Mouse (Mus musculus) limb, embryonic 12.5 days (tissue): Measurements from ENCODE around the gene Catsperz. TPM values are rescaled to one million over a fixed set of nuclear protein-coding genes. Genes with fewer than 3 reads are reported as not detected.
"Not testable (repeated sequence)": the region's sequence is repeated elsewhere in the genome, so short reads cannot be mapped to it uniquely, and the experiment has no call there.

ENCODE experiments used
- ATAC-seq: fragments of 200-750 bp; cut with Nextera tagmentation; 2 replicates; pipeline ENCODE4 v1.8.0; 2017; ENCODE audit warnings: low read depth, moderate TSS enrichment; ENCODE audit not compliant: insufficient number of reproducible peaks, insufficient read depth, low FRiP score, low TSS enrichment
- H3K27ac ChIP-seq: fragments of 300-500 bp; sonication (generic); 2 replicates; pipeline ENCODE4 v1.5.1; 2016; ENCODE audit warnings: mild to moderate bottlenecking, moderate library complexity
- H3K27me3 ChIP-seq: fragments of 300-500 bp; sonication (generic); 2 replicates; pipeline ENCODE4 v1.6.1; 2016; ENCODE audit warnings: mild to moderate bottlenecking, moderate library complexity
- H3K36me3 ChIP-seq: fragments of 300-500 bp; sonication (generic); 2 replicates; pipeline ENCODE4 v1.6.1; 2016; ENCODE audit warnings: mild to moderate bottlenecking, moderate library complexity
- H3K4me1 ChIP-seq: fragments of 300-500 bp; sonication (generic); replicated peaks from 2 replicates; pipeline ENCODE4 v1.6.1; 2016
- H3K4me2 ChIP-seq: fragments of 300-500 bp; sonication (generic); 2 replicates; pipeline ENCODE4 v1.6.1; 2016; ENCODE audit warnings: mild to moderate bottlenecking, moderate library complexity
- H3K4me3 ChIP-seq: fragments of 300-500 bp; sonication (generic); replicated peaks from 2 replicates; pipeline ENCODE4 v1.5.1; 2016; ENCODE audit warnings: mild to moderate bottlenecking
- H3K9ac ChIP-seq: fragments of 300-500 bp; sonication (generic); replicated peaks from 2 replicates; pipeline ENCODE4 v1.6.1; 2016; ENCODE audit warnings: mild to moderate bottlenecking, moderate library complexity
- H3K9me3 ChIP-seq: fragments of 300-500 bp; sonication (generic); 2 replicates; pipeline ENCODE4 v1.6.1; 2016; ENCODE audit warnings: mild to moderate bottlenecking, moderate library complexity
- WGBS: fragments of 180-500 bp; shearing (Covaris S2); methylation state at CpG from one replicate; pipeline ENCODE4 v1.1.7; 2016; 5-methylcytosine and 5-hydroxymethylcytosine counted together
- polyA plus RNA-seq: library from polyadenylated mRNA; unstranded; fragments of >200 nt; fragmentation: Nextera tagmentation; extraction: Ambion mirVana; gene quantifications from 2 replicates; pipeline ENCODE4 v1.2.1, GENCODE M21; 2016

The Catsperz gene
- polyA plus RNA-seq, 1 experiment from 2014 or later, result 1.0 TPM

GRCm38 (mm10) chr19:6903031-6903430, 22.1 kb downstream of the Catsperz start:
- ATAC-seq, result no peak
- H3K36me3 ChIP-seq, result peaks cover 33% of the 10 kb centered on the region
- H3K4me2 ChIP-seq, result no peak overlapping the region
- no peak overlapping the region for H3K4me3 ChIP-seq
- H3K9me3 ChIP-seq, result 0 out of 2 replicates have a peak, but pooled peaks cover 10% of the 10 kb centered on the region
- 71% methylated on average over 1 of the region's 1 CpGs for WGBS
- H3K27me3 ChIP-seq, result no peaks in the 10 kb centered on the region
- no peak overlapping the region for H3K27ac ChIP-seq
- peaks cover 2% of the 10 kb centered on the region for H3K4me1 ChIP-seq
- no peak overlapping the region for H3K9ac ChIP-seq

DNA sequence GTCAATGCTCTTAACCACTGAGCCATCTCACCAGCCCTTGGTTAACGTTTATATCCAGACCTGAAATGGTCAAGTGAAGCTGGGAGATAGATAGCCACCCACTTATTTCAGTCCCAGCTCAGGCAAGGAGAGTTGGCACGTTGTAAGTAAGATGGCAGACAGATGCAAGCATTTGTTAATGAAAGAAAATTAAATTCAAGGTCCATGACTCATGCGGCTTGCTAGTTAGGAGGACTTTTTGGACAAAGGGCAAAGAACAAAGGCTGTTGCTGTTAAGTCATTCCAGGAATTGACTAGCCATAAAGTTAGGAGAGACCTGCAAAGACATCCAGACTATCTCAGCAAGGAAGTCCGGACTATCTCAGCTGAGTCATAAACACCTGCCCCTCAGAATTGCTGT, 25.5 kb downstream of the Catsperz start:
- Histone ChIP-seq H3K27me3 (no peaks in the 10 kb centered on the region), H3K9me3 (peaks cover 18% of the 10 kb centered on the region), H3K27ac (no peak overlapping the region), H3K4me1 (no peaks in the 10 kb centered on the region), H3K4me2 (no peak overlapping the region), H3K36me3 (peaks cover 8% of the 10 kb centered on the region; the same call in 1 of the 2 replicates), H3K4me3 (no peak overlapping the region), H3K9ac (no peak overlapping the region)
- WGBS, result 84% methylated on average over 4 of the region's 4 CpGs
- no peak for ATAC-seq

DNA sequence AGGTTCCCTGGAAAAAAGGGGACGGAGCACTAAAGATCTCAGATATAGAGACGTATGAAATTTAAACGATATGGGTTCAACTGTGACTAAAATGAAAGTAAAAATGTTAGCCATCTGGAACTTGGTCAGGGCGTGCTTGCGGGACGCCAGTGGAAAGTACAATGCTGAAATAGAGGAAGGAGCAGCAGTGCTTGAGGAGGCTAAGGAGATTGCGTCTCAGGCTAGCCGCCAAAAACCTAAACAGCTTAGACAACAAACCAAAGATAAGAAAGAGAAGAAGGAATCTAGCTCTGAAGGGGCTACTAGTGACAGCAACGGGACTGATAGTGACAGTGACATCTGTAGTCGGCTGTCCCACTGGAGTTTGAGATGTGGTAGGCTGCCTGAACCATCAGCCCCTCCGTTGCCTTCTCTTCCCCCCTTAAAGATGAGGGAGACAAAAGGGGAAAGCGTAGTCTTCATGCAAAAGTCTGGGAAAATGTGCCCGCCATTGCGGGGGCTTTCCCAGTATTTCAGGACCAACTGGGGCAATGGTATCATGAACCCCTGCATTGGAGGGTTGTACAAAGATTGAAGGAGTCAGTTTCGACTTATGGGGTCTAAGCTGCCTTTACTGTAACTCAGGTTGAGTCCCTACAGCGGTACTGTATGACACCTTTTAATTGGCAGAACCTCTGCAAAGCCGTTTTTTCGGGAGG, 29.4 kb downstream of the Catsperz start:
- not testable (repeated sequence) for ATAC-seq, H3K27ac ChIP-seq, H3K27me3 ChIP-seq, H3K4me1 ChIP-seq, H3K4me2 ChIP-seq, H3K9ac ChIP-seq, H3K4me3 ChIP-seq, H3K36me3 ChIP-seq
- WGBS, result 92% methylated on average over 18 of the region's 18 CpGs
- H3K9me3 ChIP-seq, result peaks cover 18% of the 10 kb centered on the region

- Histone ChIP-seq H3K4me2 (no peak overlapping the region), H3K27me3 (no peaks in the 10 kb centered on the region), H3K9me3 (peaks cover 9% of the 10 kb centered on the region), H3K4me3 (no peak overlapping the region), H3K27ac (no peak overlapping the region), H3K9ac (no peak overlapping the region), H3K4me1 (no peaks in the 10 kb centered on the region), H3K36me3 (no peaks in the 10 kb centered on the region)
- ATAC-seq, result no peak
- 90% methylated on average over 14 of the region's 14 CpGs for WGBS
These were observed 31.3 kb downstream of the Catsperz start for GRCm38 (mm10) chr19:6893731-6894451.

GRCm38 (mm10) chr19:6892512-6892911, 32.7 kb downstream of the Catsperz start:
- 48% methylated on average over 4 of the region's 4 CpGs for WGBS

GRCm38 (mm10) chr19:6877965-6878364, 47.2 kb downstream of the Catsperz start:
- no peak overlapping the region for H3K9ac ChIP-seq
- no peak for ATAC-seq
- H3K27ac ChIP-seq, result no peak overlapping the region
- H3K4me1 ChIP-seq, result no peaks in the 10 kb centered on the region
- no peak overlapping the region for H3K4me3 ChIP-seq
- no peak overlapping the region for H3K4me2 ChIP-seq
- H3K9me3 ChIP-seq, result peaks cover 9% of the 10 kb centered on the region; the same call in 1 of the 2 replicates
- 85% methylated on average over 4 of the region's 4 CpGs for WGBS
- no peaks in the 10 kb centered on the region for H3K36me3 ChIP-seq
- no peaks in the 10 kb centered on the region for H3K27me3 ChIP-seq

More at GRCm38 (mm10) chr19:6892512-6892911, 32.7 kb downstream of the Catsperz start:
- H3K36me3 ChIP-seq, result no peaks in the 10 kb centered on the region
- no peaks in the 10 kb centered on the region for H3K27me3 ChIP-seq
- no peak overlapping the region for H3K9ac ChIP-seq
- no peak overlapping the region for H3K4me3 ChIP-seq
- no peak overlapping the region for H3K4me2 ChIP-seq
- no peaks in the 10 kb centered on the region for H3K4me1 ChIP-seq
- H3K9me3 ChIP-seq, result peaks cover 9% of the 10 kb centered on the region
- ATAC-seq, result no peak
- H3K27ac ChIP-seq, result no peak overlapping the region

DNA sequence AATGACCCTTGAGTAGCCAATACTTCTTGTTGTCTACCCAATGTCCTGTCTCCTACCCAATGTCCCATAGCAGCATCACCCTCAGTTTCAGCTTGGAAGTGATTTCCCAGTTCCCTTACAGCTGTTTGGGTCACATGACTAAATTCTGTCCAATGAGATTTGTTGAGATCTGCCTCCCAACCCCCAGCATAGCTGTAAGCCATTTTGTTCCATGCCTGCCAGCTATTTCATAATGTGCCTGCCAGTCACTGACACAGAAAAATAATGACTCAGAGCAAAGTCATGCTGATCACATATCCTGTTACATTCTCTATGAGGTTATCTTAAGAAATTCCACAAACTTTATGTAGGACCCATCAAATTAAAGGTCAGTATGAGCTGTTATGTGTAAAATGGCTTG, 48.4 kb downstream of the Catsperz start:
- Histone ChIP-seq H3K9me3 (peaks cover 9% of the 10 kb centered on the region; the same call in 1 of the 2 replicates), H3K9ac (no peak overlapping the region), H3K4me2 (no peak overlapping the region), H3K27me3 (no peaks in the 10 kb centered on the region), H3K36me3 (no peaks in the 10 kb centered on the region), H3K27ac (no peak overlapping the region), H3K4me3 (no peak overlapping the region), H3K4me1 (no peaks in the 10 kb centered on the region)
- ATAC-seq, result no peak

- Histone ChIP-seq H3K4me2 (no peak overlapping the region), H3K4me3 (no peak overlapping the region), H3K9me3 (peaks cover 8% of the 10 kb centered on the region; the same call in 1 of the 2 replicates), H3K27me3 (no peaks in the 10 kb centered on the region), H3K9ac (no peak overlapping the region), H3K36me3 (no peaks in the 10 kb centered on the region), H3K4me1 (no peaks in the 10 kb centered on the region), H3K27ac (no peak overlapping the region)
- WGBS, result 82% methylated on average over 6 of the region's 6 CpGs
- ATAC-seq, result no peak
These were observed 49.3 kb downstream of the Catsperz start for GRCm38 (mm10) chr19:6875834-6876233.

DNA sequence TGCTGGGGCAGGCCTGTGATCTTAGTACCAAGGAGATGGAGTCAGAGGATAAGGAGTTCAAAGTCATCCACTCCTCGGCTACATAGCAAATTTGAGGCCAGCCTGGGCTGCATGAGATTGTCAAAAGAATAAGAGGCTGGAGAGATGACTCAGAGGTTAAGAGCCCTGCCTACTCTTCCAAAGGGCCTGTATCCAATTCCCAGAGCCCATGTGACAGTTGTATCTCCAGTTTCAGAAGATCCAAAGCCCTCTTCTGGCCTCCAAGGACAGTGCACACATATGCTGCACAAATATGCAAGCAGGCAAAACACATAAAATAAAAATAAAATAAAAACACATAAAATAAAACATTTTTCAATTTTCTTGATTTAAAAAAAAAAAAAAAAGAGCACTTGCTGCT, 50.9 kb downstream of the Catsperz start:
- 79% methylated on average over 1 of the region's 1 CpGs for WGBS
- H3K4me3 ChIP-seq, result no peak overlapping the region
- no peaks in the 10 kb centered on the region for H3K9me3 ChIP-seq
- H3K27me3 ChIP-seq, result no peaks in the 10 kb centered on the region
- no peak overlapping the region for H3K27ac ChIP-seq
- H3K9ac ChIP-seq, result no peak overlapping the region
- H3K4me1 ChIP-seq, result peaks cover 6% of the 10 kb centered on the region; the same call in 1 of the 2 replicates
- H3K4me2 ChIP-seq, result no peak overlapping the region
- no peak for ATAC-seq
- H3K36me3 ChIP-seq, result no peaks in the 10 kb centered on the region

DNA sequence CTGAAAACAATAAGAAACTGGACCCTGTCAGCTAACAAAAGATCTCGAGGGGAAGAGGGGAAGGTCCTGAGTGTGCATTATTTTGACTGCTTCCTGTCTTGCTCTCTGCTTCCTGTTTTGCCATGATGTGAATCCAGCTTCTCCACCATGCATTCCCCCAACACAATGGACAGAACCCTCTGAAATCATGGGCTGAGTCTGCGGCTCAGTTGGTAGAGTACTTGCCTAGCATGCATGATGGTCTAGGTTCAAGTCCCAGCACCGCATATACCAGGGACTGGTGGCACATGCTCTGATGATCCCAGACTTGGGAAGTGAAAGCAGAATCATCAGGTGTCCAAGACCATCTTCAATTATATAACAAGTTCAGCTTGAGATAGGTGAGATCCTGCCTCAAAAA, 52.5 kb downstream of the Catsperz start:
- ATAC-seq, result no peak
- Histone ChIP-seq H3K27ac (no peak overlapping the region), H3K9me3 (no peaks in the 10 kb centered on the region), H3K9ac (no peak overlapping the region), H3K4me2 (no peak overlapping the region), H3K4me3 (no peak overlapping the region), H3K4me1 (peaks cover 8% of the 10 kb centered on the region; the same call in 1 of the 2 replicates), H3K36me3 (no peaks in the 10 kb centered on the region), H3K27me3 (no peaks in the 10 kb centered on the region)
- 74% methylated on average over 3 of the region's 3 CpGs for WGBS
